Mouse (Mus musculus): ENCODE data around the gene Dagla. TPM values are rescaled to one million over a fixed set of nuclear protein-coding genes. Genes with fewer than 3 reads are reported as not detected.

Gene Dagla
- total RNA-seq, 2 experiments from 2014 or later, result 7.2 to 8.6 TPM

- TF ChIP-seq CTCF (IDR thresholded peaks at IDR 0.05), result peak; percentile 99
- intact Hi-C loops (cut with DNase I), result loop anchor here (1.0 to 5.0 kb wide), 3 partner anchors 105 to 169 kb away; no protein-coding TSS in a partner anchor
- Histone ChIP-seq H3K27ac (no peak overlapping the region), H3K4me3 (no peak overlapping the region)
- peak; percentile 54 for DNase-seq
Observed at GRCm38 (mm10) chr19:10333545-10334252, 29.0 kb upstream of the Dagla start.

GRCm38 (mm10) chr19:10331706-10332105 is 27.0 kb upstream of the Dagla start:
- intact Hi-C loops (cut with DNase I), result loop anchor here (5.0 kb wide), 2 partner anchors 156 to 171 kb away; no protein-coding TSS in a partner anchor
- no peak for TF ChIP-seq CTCF (IDR thresholded peaks at IDR 0.05)
- no peak overlapping the region for H3K4me3 ChIP-seq
- DNase-seq, result no peak
- no peak overlapping the region for H3K27ac ChIP-seq

- intact Hi-C loops (cut with DNase I), result no loop called here
- DNase-seq, result peak; percentile 25
- no peak overlapping the region for H3K27ac ChIP-seq
- H3K4me3 ChIP-seq, result no peak overlapping the region
- no peak for TF ChIP-seq CTCF (IDR thresholded peaks at IDR 0.05)
Observed at GRCm38 (mm10) chr19:10329033-10329432, 24.4 kb upstream of the Dagla start.

GRCm38 (mm10) chr19:10326609-10327008 is 21.9 kb upstream of the Dagla start:
- TF ChIP-seq CTCF (IDR thresholded peaks at IDR 0.05), result no peak
- Histone ChIP-seq H3K27ac (no peak overlapping the region), H3K4me3 (no peak overlapping the region)
- intact Hi-C loops (cut with DNase I), result no loop called here
- DNase-seq, result no peak

- Histone ChIP-seq H3K4me3 (no peak overlapping the region), H3K27ac (no peak overlapping the region)
- TF ChIP-seq CTCF (IDR thresholded peaks at IDR 0.05), result no peak
- intact Hi-C loops (cut with DNase I), result no loop called here
- DNase-seq, result no peak
Observed at GRCm38 (mm10) chr19:10323860-10324259, 19.2 kb upstream of the Dagla start.

GRCm38 (mm10) chr19:10323362-10323837 is 18.7 kb upstream of the Dagla start:
- Histone ChIP-seq H3K4me3 (no peak overlapping the region), H3K27ac (no peak overlapping the region)
- intact Hi-C loops (cut with DNase I), result no loop called here
- no peak for TF ChIP-seq CTCF (IDR thresholded peaks at IDR 0.05)
- DNase-seq, result no peak

GRCm38 (mm10) chr19:10317795-10318194 is 13.1 kb upstream of the Dagla start:
- no peak for TF ChIP-seq CTCF (IDR thresholded peaks at IDR 0.05)
- no peak for DNase-seq
- H3K4me3 ChIP-seq, result no peak overlapping the region
- H3K27ac ChIP-seq, result no peak overlapping the region
- intact Hi-C loops (cut with DNase I), result no loop called here

- Histone ChIP-seq H3K4me3 (no peak overlapping the region), H3K27ac (no peak overlapping the region)
- intact Hi-C loops (cut with DNase I), result no loop called here
- no peak for TF ChIP-seq CTCF (IDR thresholded peaks at IDR 0.05)
- DNase-seq, result no peak
Observed at GRCm38 (mm10) chr19:10317358-10317757, 12.7 kb upstream of the Dagla start.

GRCm38 (mm10) chr19:10316956-10317355 is 12.3 kb upstream of the Dagla start:
- DNase-seq, result no peak
- TF ChIP-seq CTCF (IDR thresholded peaks at IDR 0.05), result no peak
- Histone ChIP-seq H3K27ac (no peak overlapping the region), H3K4me3 (no peak overlapping the region)
- intact Hi-C loops (cut with DNase I), result no loop called here

- DNase-seq, result no peak
- H3K27ac ChIP-seq, result no peak overlapping the region
- intact Hi-C loops (cut with DNase I), result no loop called here
- no peak overlapping the region for H3K4me3 ChIP-seq
- TF ChIP-seq CTCF (IDR thresholded peaks at IDR 0.05), result no peak
Observed at GRCm38 (mm10) chr19:10312072-10312471, 7.4 kb upstream of the Dagla start.

- intact Hi-C loops (cut with DNase I), result no loop called here
- DNase-seq, result no peak
- H3K27ac ChIP-seq, result no peak overlapping the region
- TF ChIP-seq CTCF (IDR thresholded peaks at IDR 0.05), result no peak
- no peak overlapping the region for H3K4me3 ChIP-seq
Observed at GRCm38 (mm10) chr19:10308990-10309389, 4.3 kb upstream of the Dagla start.

GRCm38 (mm10) chr19:10307941-10308340 is 3.3 kb upstream of the Dagla start:
- intact Hi-C loops (cut with DNase I), result no loop called here
- TF ChIP-seq CTCF (IDR thresholded peaks at IDR 0.05), result no peak
- H3K27ac ChIP-seq, result no peak overlapping the region
- no peak for DNase-seq
- H3K4me3 ChIP-seq, result no peak overlapping the region

GRCm38 (mm10) chr19:10307351-10307750 is 2.7 kb upstream of the Dagla start:
- TF ChIP-seq CTCF (IDR thresholded peaks at IDR 0.05), result no peak
- H3K27ac ChIP-seq, result no peak overlapping the region
- intact Hi-C loops (cut with DNase I), result no loop called here
- no peak overlapping the region for H3K4me3 ChIP-seq
- no peak for DNase-seq

All from gastrocnemius, adult 2 months (tissue).